Mouse (Mus musculus): ENCODE results near the gene Prss43. TPM values are rescaled to one million over a fixed set of nuclear protein-coding genes. Genes with fewer than 3 reads are reported as not detected.

The Prss43 gene
- polyA plus RNA-seq (2015; fragmentation: Nextera tagmentation; extraction: Ambion mirVana) = not detected in 2 replicates

- 69% methylated on average over 3 of the region's 3 CpGs for WGBS
- Histone ChIP-seq H3K9me3 (no peaks in the 10 kb centered on the region), H3K4me2 (no peak within 1 kb of the TSS), H3K4me3 (no peak within 1 kb of the TSS), H3K9ac (no peak within 1 kb of the TSS), H3K27ac (no peak within 1 kb of the TSS), H3K36me3 (no peaks in the 10 kb centered on the region), H3K27me3 (no peaks in the 10 kb centered on the region), H3K4me1 (no peaks in the 10 kb centered on the region; the same call in 1 of the 2 replicates)
- no peak for ATAC-seq (ENCODE audit: insufficient number of reproducible peaks, insufficient read depth, low FRiP score, low TSS enrichment, low read depth)
These were observed at the start of gene Prss43 for GRCm38 (mm10) chr9:110826390-110826789. TSS of gene Prss43 (plus strand) at chr9:110826690.

- Histone ChIP-seq H3K4me1 (peaks cover 58% of the 10 kb centered on the region), H3K27ac (no peak overlapping the region), H3K9me3 (no peaks in the 10 kb centered on the region), H3K9ac (no peak overlapping the region), H3K27me3 (peaks cover 12% of the 10 kb centered on the region), H3K36me3 (no peaks in the 10 kb centered on the region), H3K4me3 (no peak overlapping the region), H3K4me2 (no peak overlapping the region)
- 84% methylated on average over 1 of the region's 1 CpGs for WGBS
- no peak for ATAC-seq (ENCODE audit: insufficient number of reproducible peaks, insufficient read depth, low FRiP score, low TSS enrichment, low read depth)
These were observed 48.4 kb upstream of the Prss43 start for GRCm38 (mm10) chr9:110778100-110778499.

- H3K4me2 ChIP-seq = no peak overlapping the region
- H3K9ac ChIP-seq = no peak overlapping the region
- ATAC-seq (ENCODE audit: insufficient number of reproducible peaks, insufficient read depth, low FRiP score, low TSS enrichment, low read depth) = no peak
- WGBS = 74% methylated on average over 7 of the region's 7 CpGs
- H3K36me3 ChIP-seq = no peaks in the 10 kb centered on the region
- H3K9me3 ChIP-seq = no peaks in the 10 kb centered on the region
- peaks cover 59% of the 10 kb centered on the region for H3K4me1 ChIP-seq
- no peak overlapping the region for H3K4me3 ChIP-seq
- H3K27ac ChIP-seq = no peak overlapping the region
- H3K27me3 ChIP-seq = peaks cover 12% of the 10 kb centered on the region
These were observed 47.9 kb upstream of the Prss43 start for GRCm38 (mm10) chr9:110778559-110778958.

- H3K27me3 ChIP-seq = peaks cover 12% of the 10 kb centered on the region
- no peak overlapping the region for H3K9ac ChIP-seq
- 48% methylated on average over 5 of the region's 5 CpGs for WGBS
- no peaks in the 10 kb centered on the region for H3K36me3 ChIP-seq
- no peak overlapping the region for H3K27ac ChIP-seq
- H3K9me3 ChIP-seq = no peaks in the 10 kb centered on the region
- no peak for ATAC-seq (ENCODE audit: insufficient number of reproducible peaks, insufficient read depth, low FRiP score, low TSS enrichment, low read depth)
- H3K4me1 ChIP-seq = peaks cover 61% of the 10 kb centered on the region
- no peak overlapping the region for H3K4me3 ChIP-seq
- no peak overlapping the region for H3K4me2 ChIP-seq
These were observed 47.1 kb upstream of the Prss43 start for GRCm38 (mm10) chr9:110779242-110779913.

- WGBS = under 1% methylated on average over 43 of the region's 43 CpGs
These were observed 45.2 kb upstream of the Prss43 start for GRCm38 (mm10) chr9:110781256-110781721.

GRCm38 (mm10) chr9:110781731-110782130 lies 44.8 kb upstream of the Prss43 start:
- peak overlapping the region; percentile 71 for H3K4me2 ChIP-seq
- H3K9me3 ChIP-seq = no peaks in the 10 kb centered on the region
- peak overlapping the region; percentile 49 for H3K4me3 ChIP-seq
- WGBS = under 1% methylated on average over 23 of the region's 23 CpGs
- peak overlapping the region; percentile 90 for H3K27ac ChIP-seq
- ATAC-seq (ENCODE audit: insufficient number of reproducible peaks, insufficient read depth, low FRiP score, low TSS enrichment, low read depth) = peak; percentile 61
- H3K9ac ChIP-seq = peak overlapping the region; percentile 74
- H3K4me1 ChIP-seq = peaks cover 46% of the 10 kb centered on the region
- peaks cover 12% of the 10 kb centered on the region for H3K27me3 ChIP-seq
- H3K36me3 ChIP-seq = no peaks in the 10 kb centered on the region

More at GRCm38 (mm10) chr9:110781256-110781721, 45.2 kb upstream of the Prss43 start:
- ATAC-seq (ENCODE audit: insufficient number of reproducible peaks, insufficient read depth, low FRiP score, low TSS enrichment, low read depth) = peak; percentile 92
- H3K9ac ChIP-seq = peak overlapping the region; percentile 74
- H3K36me3 ChIP-seq = no peaks in the 10 kb centered on the region
- H3K27ac ChIP-seq = peak overlapping the region; percentile 90
- H3K4me2 ChIP-seq = peak overlapping the region; percentile 71
- peaks cover 46% of the 10 kb centered on the region for H3K4me1 ChIP-seq
- H3K9me3 ChIP-seq = no peaks in the 10 kb centered on the region
- peaks cover 12% of the 10 kb centered on the region for H3K27me3 ChIP-seq
- H3K4me3 ChIP-seq = peak overlapping the region; percentile 49

- no peak for ATAC-seq (ENCODE audit: insufficient number of reproducible peaks, insufficient read depth, low FRiP score, low TSS enrichment, low read depth)
- H3K36me3 ChIP-seq = no peaks in the 10 kb centered on the region
These were observed 42.9 kb upstream of the Prss43 start for GRCm38 (mm10) chr9:110783611-110784010.

GRCm38 (mm10) chr9:110788169-110788568 lies 38.3 kb upstream of the Prss43 start:
- no peaks in the 10 kb centered on the region for H3K9me3 ChIP-seq
- no peak overlapping the region for H3K4me3 ChIP-seq
- H3K4me1 ChIP-seq = peaks cover 3% of the 10 kb centered on the region; the same call in 1 of the 2 replicates
- no peak for ATAC-seq (ENCODE audit: insufficient number of reproducible peaks, insufficient read depth, low FRiP score, low TSS enrichment, low read depth)
- H3K36me3 ChIP-seq = no peaks in the 10 kb centered on the region
- no peak overlapping the region for H3K9ac ChIP-seq
- H3K27ac ChIP-seq = no peak overlapping the region
- no peak overlapping the region for H3K4me2 ChIP-seq
- no peaks in the 10 kb centered on the region for H3K27me3 ChIP-seq
- WGBS = 90% methylated on average over 3 of the region's 3 CpGs

More at GRCm38 (mm10) chr9:110783611-110784010, 42.9 kb upstream of the Prss43 start:
- Histone ChIP-seq H3K27ac (no peak overlapping the region), H3K9me3 (no peaks in the 10 kb centered on the region), H3K4me3 (no peak overlapping the region), H3K4me2 (no peak overlapping the region), H3K9ac (no peak overlapping the region), H3K4me1 (peaks cover 32% of the 10 kb centered on the region), H3K27me3 (peaks cover 9% of the 10 kb centered on the region)
- WGBS = 9% methylated on average over 1 of the region's 1 CpGs

GRCm38 (mm10) chr9:110790462-110790861 lies 36.0 kb upstream of the Prss43 start:
- Histone ChIP-seq H3K9me3 (no peaks in the 10 kb centered on the region), H3K27ac (no peak overlapping the region), H3K4me2 (no peak overlapping the region), H3K27me3 (no peaks in the 10 kb centered on the region), H3K4me3 (no peak overlapping the region), H3K4me1 (no peaks in the 10 kb centered on the region), H3K36me3 (no peaks in the 10 kb centered on the region), H3K9ac (no peak overlapping the region)
- no peak for ATAC-seq (ENCODE audit: insufficient number of reproducible peaks, insufficient read depth, low FRiP score, low TSS enrichment, low read depth)
- 80% methylated on average over 4 of the region's 4 CpGs for WGBS

- Histone ChIP-seq H3K9me3 (no peaks in the 10 kb centered on the region), H3K9ac (no peak overlapping the region), H3K27ac (no peak overlapping the region), H3K36me3 (no peaks in the 10 kb centered on the region), H3K4me2 (no peak overlapping the region), H3K4me1 (no peaks in the 10 kb centered on the region), H3K27me3 (no peaks in the 10 kb centered on the region), H3K4me3 (no peak overlapping the region)
- WGBS = 83% methylated on average over 10 of the region's 10 CpGs
- no peak for ATAC-seq (ENCODE audit: insufficient number of reproducible peaks, insufficient read depth, low FRiP score, low TSS enrichment, low read depth)
These were observed 29.5 kb upstream of the Prss43 start for GRCm38 (mm10) chr9:110797013-110797412.

GRCm38 (mm10) chr9:110797866-110798265 lies 28.6 kb upstream of the Prss43 start, which contains the start of gene Prss42:
TSS of gene Prss42 (plus strand) at chr9:110798166.
- no peaks in the 10 kb centered on the region for H3K27me3 ChIP-seq
- H3K9ac ChIP-seq = no peak within 1 kb of the TSS
- 93% methylated on average over 14 of the region's 14 CpGs for WGBS
- no peaks in the 10 kb centered on the region for H3K36me3 ChIP-seq
- no peak within 1 kb of the TSS for H3K4me2 ChIP-seq
- H3K27ac ChIP-seq = no peak within 1 kb of the TSS
- no peaks in the 10 kb centered on the region for H3K4me1 ChIP-seq
- H3K9me3 ChIP-seq = no peaks in the 10 kb centered on the region
- no peak within 1 kb of the TSS for H3K4me3 ChIP-seq
- no peak for ATAC-seq (ENCODE audit: insufficient number of reproducible peaks, insufficient read depth, low FRiP score, low TSS enrichment, low read depth)

GRCm38 (mm10) chr9:110800834-110801479 lies 25.5 kb upstream of the Prss43 start:
- Histone ChIP-seq H3K9ac (no peak overlapping the region), H3K9me3 (no peaks in the 10 kb centered on the region), H3K36me3 (no peaks in the 10 kb centered on the region), H3K4me3 (no peak overlapping the region), H3K27ac (no peak overlapping the region), H3K4me1 (no peaks in the 10 kb centered on the region), H3K27me3 (no peaks in the 10 kb centered on the region), H3K4me2 (no peak overlapping the region)
- 91% methylated on average over 8 of the region's 8 CpGs for WGBS
- ATAC-seq (ENCODE audit: insufficient number of reproducible peaks, insufficient read depth, low FRiP score, low TSS enrichment, low read depth) = no peak

Measured in embryonic facial prominence, embryonic 13.5 days (tissue).